Mouse (Mus musculus) lung, embryonic 15.5 days (tissue): Measurements from ENCODE around the gene Clcnkb. TPM values are rescaled to one million over a fixed set of nuclear protein-coding genes. Genes with fewer than 3 reads are reported as not detected.

Experiments used
- ATAC-seq: fragments of 200-750 bp; cut with Nextera tagmentation; 2 replicates; pipeline ENCODE4 v1.8.0; 2017; ENCODE audit warnings: moderate number of reproducible peaks, borderline replicate concordance; ENCODE audit not compliant: low FRiP score, low TSS enrichment; ENCODE audit errors: extremely low read depth
- H3K27ac ChIP-seq: fragments of 300-500 bp; sonication (generic); 2 replicates; pipeline ENCODE4 v1.5.1; 2015; ENCODE audit warnings: moderate library complexity, mild to moderate bottlenecking, inconsistent platforms
- H3K27me3 ChIP-seq: fragments of 300-500 bp; sonication (generic); 2 replicates; pipeline ENCODE4 v1.6.1; 2015; ENCODE audit warnings: inconsistent platforms
- H3K36me3 ChIP-seq: fragments of 300-500 bp; sonication (generic); 2 replicates; pipeline ENCODE4 v1.6.1; 2015; ENCODE audit warnings: inconsistent platforms
- H3K4me1 ChIP-seq: fragments of 300-500 bp; sonication (generic); 2 replicates; pipeline ENCODE4 v1.6.1; 2015; ENCODE audit warnings: inconsistent platforms
- H3K4me2 ChIP-seq: fragments of 300-500 bp; sonication (generic); 2 replicates; pipeline ENCODE4 v1.6.1; 2015; ENCODE audit warnings: inconsistent platforms, mild to moderate bottlenecking, moderate library complexity
- H3K4me3 ChIP-seq: fragments of 300-500 bp; sonication (generic); 2 replicates; pipeline ENCODE4 v1.5.1; 2015; ENCODE audit warnings: mild to moderate bottlenecking, inconsistent platforms
- H3K9ac ChIP-seq: fragments of 300-500 bp; sonication (generic); 2 replicates; pipeline ENCODE4 v1.6.1; 2015; ENCODE audit warnings: inconsistent platforms
- H3K9me3 ChIP-seq: fragments of 300-500 bp; sonication (generic); 2 replicates; pipeline ENCODE4 v1.6.1; 2016; ENCODE audit warnings: inconsistent platforms
- WGBS: fragments of 180-500 bp; shearing (Covaris S2); methylation state at CpG from one replicate; pipeline ENCODE4 v1.1.7; 2015; 5-methylcytosine and 5-hydroxymethylcytosine counted together
- polyA plus RNA-seq: library from polyadenylated mRNA; unstranded; fragments of >200 nt; fragmentation: Nextera tagmentation; extraction: Ambion mirVana; gene quantifications from 2 replicates; pipeline ENCODE4 v1.2.1, GENCODE M21; 2015

Clcnkb gene
- polyA plus RNA-seq, 1 experiment from 2014 or later, result not detected

- no peak within 1 kb of the TSS for H3K9ac ChIP-seq
- H3K27ac ChIP-seq, result peak within 1 kb of the TSS; percentile 54
- H3K4me1 ChIP-seq, result peaks cover 22% of the 10 kb centered on the region
- 30% methylated on average over 9 of the region's 9 CpGs for WGBS
- no peak for ATAC-seq
- H3K4me3 ChIP-seq, result 0 out of 2 replicates have a peak within 1 kb of the TSS, but pooled peaks have one; percentile 10
- no peaks in the 10 kb centered on the region for H3K9me3 ChIP-seq
- H3K4me2 ChIP-seq, result 0 out of 2 replicates have a peak within 1 kb of the TSS, but pooled peaks have one; percentile 8
- no peaks in the 10 kb centered on the region for H3K36me3 ChIP-seq
- peaks cover 6% of the 10 kb centered on the region; the same call in 1 of the 2 replicates for H3K27me3 ChIP-seq
Observed at GRCm38 (mm10) chr4:141420192-141420829, 4.5 kb upstream of the Clcnkb start, which contains the start of gene Hspb7. Gene Hspb7 (plus strand): TSS chr4:141420779.

- Histone ChIP-seq H3K4me2 (no peak overlapping the region), H3K4me1 (peaks cover 22% of the 10 kb centered on the region), H3K9ac (no peak overlapping the region), H3K9me3 (no peaks in the 10 kb centered on the region), H3K4me3 (no peak overlapping the region), H3K36me3 (no peaks in the 10 kb centered on the region), H3K27me3 (peaks cover 6% of the 10 kb centered on the region; the same call in 1 of the 2 replicates), H3K27ac (no peak overlapping the region)
- no peak for ATAC-seq
- WGBS, result 51% methylated on average over 27 of the region's 27 CpGs
Observed at GRCm38 (mm10) chr4:141419398-141420191, 3.8 kb upstream of the Clcnkb start.

GRCm38 (mm10) chr4:141411430-141411992, 4.3 kb downstream of the Clcnkb start:
- Histone ChIP-seq H3K4me2 (no peak overlapping the region), H3K4me1 (0 out of 2 replicates have a peak, but pooled peaks cover 6% of the 10 kb centered on the region), H3K9me3 (no peaks in the 10 kb centered on the region), H3K36me3 (no peaks in the 10 kb centered on the region), H3K27me3 (no peaks in the 10 kb centered on the region), H3K9ac (no peak overlapping the region), H3K4me3 (no peak overlapping the region), H3K27ac (no peak overlapping the region)
- 17% methylated on average over 22 of the region's 22 CpGs for WGBS
- no peak for ATAC-seq

GRCm38 (mm10) chr4:141408577-141408976, 7.2 kb downstream of the Clcnkb start:
- Histone ChIP-seq H3K4me2 (no peak overlapping the region), H3K9me3 (no peaks in the 10 kb centered on the region), H3K27me3 (no peaks in the 10 kb centered on the region), H3K36me3 (no peaks in the 10 kb centered on the region), H3K27ac (no peak overlapping the region), H3K9ac (no peak overlapping the region), H3K4me3 (no peak overlapping the region), H3K4me1 (peaks cover 10% of the 10 kb centered on the region; the same call in 1 of the 2 replicates)
- 84% methylated on average over 3 of the region's 3 CpGs for WGBS
- ATAC-seq, result no peak

GRCm38 (mm10) chr4:141406516-141407299, 9.1 kb downstream of the Clcnkb start:
- Histone ChIP-seq H3K27me3 (no peaks in the 10 kb centered on the region), H3K4me1 (peaks cover 10% of the 10 kb centered on the region; the same call in 1 of the 2 replicates), H3K9ac (no peak overlapping the region), H3K27ac (no peak overlapping the region), H3K9me3 (no peaks in the 10 kb centered on the region), H3K4me3 (no peak overlapping the region), H3K4me2 (no peak overlapping the region), H3K36me3 (no peaks in the 10 kb centered on the region)
- WGBS, result 33% methylated on average over 13 of the region's 14 CpGs
- no peak for ATAC-seq

GRCm38 (mm10) chr4:141405314-141405622, 10.5 kb downstream of the Clcnkb start:
- no peaks in the 10 kb centered on the region for H3K27me3 ChIP-seq
- H3K9ac ChIP-seq, result no peak overlapping the region
- H3K4me2 ChIP-seq, result no peak overlapping the region
- peaks cover 10% of the 10 kb centered on the region; the same call in 1 of the 2 replicates for H3K4me1 ChIP-seq
- no peaks in the 10 kb centered on the region for H3K9me3 ChIP-seq
- H3K4me3 ChIP-seq, result no peak overlapping the region
- H3K36me3 ChIP-seq, result no peaks in the 10 kb centered on the region
- no peak for ATAC-seq
- H3K27ac ChIP-seq, result no peak overlapping the region
- WGBS, result 76% methylated on average over 3 of the region's 3 CpGs

- H3K9ac ChIP-seq, result no peak overlapping the region
- no peak overlapping the region for H3K4me3 ChIP-seq
- H3K27ac ChIP-seq, result no peak overlapping the region
- 9% methylated on average over 15 of the region's 15 CpGs for WGBS
- no peaks in the 10 kb centered on the region for H3K36me3 ChIP-seq
- no peaks in the 10 kb centered on the region for H3K9me3 ChIP-seq
- H3K4me1 ChIP-seq, result peaks cover 10% of the 10 kb centered on the region; the same call in 1 of the 2 replicates
- peak; percentile 58 for ATAC-seq
- H3K4me2 ChIP-seq, result peak overlapping the region; percentile 44
- no peaks in the 10 kb centered on the region for H3K27me3 ChIP-seq
Observed at GRCm38 (mm10) chr4:141404518-141405313, 11.1 kb downstream of the Clcnkb start.

- H3K27me3 ChIP-seq, result no peaks in the 10 kb centered on the region
- no peak overlapping the region for H3K4me2 ChIP-seq
- H3K36me3 ChIP-seq, result no peaks in the 10 kb centered on the region
- no peak overlapping the region for H3K27ac ChIP-seq
- H3K4me3 ChIP-seq, result no peak overlapping the region
- ATAC-seq, result no peak
- WGBS, result 84% methylated on average over 15 of the region's 15 CpGs
- H3K9ac ChIP-seq, result no peak overlapping the region
- H3K9me3 ChIP-seq, result no peaks in the 10 kb centered on the region
- peaks cover 8% of the 10 kb centered on the region for H3K4me1 ChIP-seq
Observed at GRCm38 (mm10) chr4:141400171-141400570, 15.6 kb downstream of the Clcnkb start.

GRCm38 (mm10) chr4:141398545-141398944, 17.3 kb downstream of the Clcnkb start, which contains the start of gene Clcnka:
Gene Clcnka (minus strand): TSS chr4:141398724.
- no peaks in the 10 kb centered on the region for H3K9me3 ChIP-seq
- ATAC-seq, result 0 out of 2 replicates have a peak, but pooled peaks have one; percentile 37
- H3K36me3 ChIP-seq, result no peaks in the 10 kb centered on the region
- H3K4me2 ChIP-seq, result no peak within 1 kb of the TSS
- no peak within 1 kb of the TSS for H3K4me3 ChIP-seq
- peaks cover 9% of the 10 kb centered on the region; the same call in 1 of the 2 replicates for H3K4me1 ChIP-seq
- H3K27me3 ChIP-seq, result no peaks in the 10 kb centered on the region
- no peak within 1 kb of the TSS for H3K9ac ChIP-seq
- 41% methylated on average over 12 of the region's 12 CpGs for WGBS
- no peak within 1 kb of the TSS for H3K27ac ChIP-seq

- H3K4me2 ChIP-seq, result no peak overlapping the region
- 63% methylated on average over 12 of the region's 12 CpGs for WGBS
- H3K27me3 ChIP-seq, result no peaks in the 10 kb centered on the region
- H3K9ac ChIP-seq, result no peak overlapping the region
- H3K4me1 ChIP-seq, result peaks cover 9% of the 10 kb centered on the region; the same call in 1 of the 2 replicates
- H3K27ac ChIP-seq, result no peak overlapping the region
- H3K36me3 ChIP-seq, result no peaks in the 10 kb centered on the region
- H3K9me3 ChIP-seq, result no peaks in the 10 kb centered on the region
- H3K4me3 ChIP-seq, result no peak overlapping the region
- ATAC-seq, result no peak
Observed at GRCm38 (mm10) chr4:141397861-141398260, 18.0 kb downstream of the Clcnkb start.

GRCm38 (mm10) chr4:141394751-141395150, 21.1 kb downstream of the Clcnkb start:
- H3K9ac ChIP-seq, result no peak overlapping the region
- H3K4me1 ChIP-seq, result peaks cover 9% of the 10 kb centered on the region; the same call in 1 of the 2 replicates
- no peak for ATAC-seq
- H3K36me3 ChIP-seq, result no peaks in the 10 kb centered on the region
- no peaks in the 10 kb centered on the region for H3K27me3 ChIP-seq
- peak overlapping the region; percentile 38 for H3K4me2 ChIP-seq
- WGBS, result 15% methylated on average over 16 of the region's 16 CpGs
- H3K4me3 ChIP-seq, result no peak overlapping the region
- no peak overlapping the region for H3K27ac ChIP-seq
- no peaks in the 10 kb centered on the region for H3K9me3 ChIP-seq
